Mouse (Mus musculus): Measurements from ENCODE around the gene Cables2.

Cables2 gene

GRCm38 (mm10) chr2:180273394-180274244 is at the start of gene Cables2:
Cables2 (minus strand) TSS chr2:180273496.
- peak; percentile 95 for DNase-seq (ENCODE audit: low spot score)

GRCm38 (mm10) chr2:180322674-180323355 is 49.5 kb upstream of the Cables2 start:
- no peak for DNase-seq (ENCODE audit: low spot score)

- DNase-seq (ENCODE audit: low spot score), result no peak
These were observed 46.9 kb upstream of the Cables2 start for GRCm38 (mm10) chr2:180320216-180320615.

- DNase-seq (ENCODE audit: low spot score), result no peak
These were observed 44.3 kb upstream of the Cables2 start for GRCm38 (mm10) chr2:180317591-180317990.

GRCm38 (mm10) chr2:180314292-180314691 is 41.0 kb upstream of the Cables2 start:
- DNase-seq (ENCODE audit: low spot score), result no peak

- no peak for DNase-seq (ENCODE audit: low spot score)
These were observed 37.9 kb upstream of the Cables2 start for GRCm38 (mm10) chr2:180311147-180311546.

- no peak for DNase-seq (ENCODE audit: low spot score)
These were observed 34.4 kb upstream of the Cables2 start for GRCm38 (mm10) chr2:180307680-180308079.

GRCm38 (mm10) chr2:180306423-180307168 is 33.3 kb upstream of the Cables2 start:
- no peak for DNase-seq (ENCODE audit: low spot score)

- no peak for DNase-seq (ENCODE audit: low spot score)
These were observed 32.7 kb upstream of the Cables2 start for GRCm38 (mm10) chr2:180306009-180306408.

GRCm38 (mm10) chr2:180305490-180305889 is 32.2 kb upstream of the Cables2 start:
- DNase-seq (ENCODE audit: low spot score), result peak; percentile 62

- no peak for DNase-seq (ENCODE audit: low spot score)
These were observed 31.3 kb upstream of the Cables2 start for GRCm38 (mm10) chr2:180304554-180304953.

- no peak for DNase-seq (ENCODE audit: low spot score)
These were observed 30.2 kb upstream of the Cables2 start for GRCm38 (mm10) chr2:180303468-180303867.

GRCm38 (mm10) chr2:180302201-180302600 is 28.9 kb upstream of the Cables2 start:
- DNase-seq (ENCODE audit: low spot score), result no peak

GRCm38 (mm10) chr2:180300771-180301170 is 27.5 kb upstream of the Cables2 start:
- DNase-seq (ENCODE audit: low spot score), result no peak

GRCm38 (mm10) chr2:180300252-180300651 is 27.0 kb upstream of the Cables2 start:
- DNase-seq (ENCODE audit: low spot score), result no peak

GRCm38 (mm10) chr2:180292906-180293305 is 19.6 kb upstream of the Cables2 start:
- DNase-seq (ENCODE audit: low spot score), result no peak

- no peak for DNase-seq (ENCODE audit: low spot score)
These were observed 18.7 kb upstream of the Cables2 start for GRCm38 (mm10) chr2:180292026-180292425.

GRCm38 (mm10) chr2:180291566-180291965 is 18.3 kb upstream of the Cables2 start:
- no peak for DNase-seq (ENCODE audit: low spot score)

- DNase-seq (ENCODE audit: low spot score), result no peak
These were observed 17.2 kb upstream of the Cables2 start for GRCm38 (mm10) chr2:180290503-180290902.

GRCm38 (mm10) chr2:180289440-180290108 is 16.3 kb upstream of the Cables2 start, which contains the start of gene Rbbp8nl:
Rbbp8nl (minus strand) TSS chr2:180289879.
- DNase-seq (ENCODE audit: low spot score), result no peak

- DNase-seq (ENCODE audit: low spot score), result no peak
These were observed 15.7 kb upstream of the Cables2 start for GRCm38 (mm10) chr2:180288966-180289365.

GRCm38 (mm10) chr2:180279321-180279720 is 6.0 kb upstream of the Cables2 start:
- DNase-seq (ENCODE audit: low spot score), result no peak
